Mouse (Mus musculus): ENCODE measurements at regions not wholly inside any gene's neighbourhood (a gene's known extent, or its start where the extent isn't known, plus 50 kb on each side); places are given as distances from the start of the nearest gene placed in this dataset.

DNA sequence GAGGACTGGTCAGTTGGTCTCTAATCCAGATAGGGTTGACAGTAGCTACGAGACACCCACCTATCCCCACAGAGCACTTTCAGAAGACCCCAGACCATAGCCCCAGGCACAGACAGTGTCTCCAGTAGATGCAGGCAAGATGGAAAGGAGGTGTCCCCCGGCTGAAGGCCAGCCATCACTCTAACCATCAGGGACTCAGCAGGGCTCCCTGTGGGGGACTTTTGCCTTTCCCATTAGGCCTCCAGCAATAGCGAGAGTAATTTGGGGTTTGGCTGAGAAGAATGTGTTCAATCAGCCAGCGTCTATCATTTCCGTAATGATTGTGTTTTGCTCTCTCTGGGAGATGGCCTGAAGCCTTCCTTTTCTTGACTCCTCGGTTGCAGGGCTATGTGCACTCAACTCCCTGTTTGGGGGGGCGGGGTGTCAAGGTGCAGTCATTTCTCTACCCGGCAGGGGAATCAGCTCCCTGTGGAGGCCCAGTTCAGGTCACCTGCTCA, 68.1 kb upstream of the Hpcal1 start:
- Histone ChIP-seq H3K9me3 (ENCODE audit: low read length) (no peaks in the 10 kb centered on the region), H3K27ac (no peak overlapping the region), H3K9ac (replicated peaks; ENCODE audit: low read length) (no peak overlapping the region), H3K36me3 (ENCODE audit: insufficient read depth, low read length) (no peaks in the 10 kb centered on the region), H3K27me3 (ENCODE audit: insufficient read depth, low read length) (no peaks in the 10 kb centered on the region), H3K4me3 (ENCODE audit: low read length) (no peak overlapping the region), H3K4me1 (ENCODE audit: insufficient read depth, low read length) (no peaks in the 10 kb centered on the region; the same call in 1 of the 2 replicates), H3K4me2 (ENCODE audit: low read depth, low read length) (no peak overlapping the region)
- DNase-seq (ENCODE audit: low spot score) (no peak), ATAC-seq (no peak)
- TF ChIP-seq CTCF (IDR thresholded peaks at IDR 0.05; ENCODE audit: low read depth): no peak
- 40% methylated on average over 8 of the region's 8 CpGs for WGBS

DNA sequence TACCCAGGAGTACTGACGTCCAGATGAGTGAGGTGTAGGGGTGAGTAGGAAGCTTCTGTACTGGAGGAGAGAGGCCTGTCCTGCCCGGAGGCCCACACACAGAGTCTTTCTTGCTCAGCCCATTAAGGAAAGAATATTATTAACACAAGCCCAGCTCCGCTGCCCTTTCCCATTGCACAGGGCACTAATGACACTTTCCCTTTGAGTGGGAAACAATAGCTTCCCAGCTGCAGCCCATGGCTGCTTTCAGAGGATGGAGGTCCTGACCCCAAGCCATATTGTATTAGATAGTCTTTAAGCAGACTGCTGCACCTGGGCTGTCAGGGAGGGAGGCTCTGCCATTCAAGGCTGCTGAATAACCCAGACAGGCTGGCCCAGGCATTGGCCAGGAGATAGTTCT, 64.6 kb upstream of the Hpcal1 start:
- DNase-seq (ENCODE audit: low spot score) (peak; percentile 4), ATAC-seq (no peak)
- H3K9ac ChIP-seq (replicated peaks; ENCODE audit: low read length): no peak overlapping the region
- no peak overlapping the region for H3K4me2 ChIP-seq (ENCODE audit: low read depth, low read length)
- H3K36me3 ChIP-seq (ENCODE audit: insufficient read depth, low read length): no peaks in the 10 kb centered on the region
- no peaks in the 10 kb centered on the region for H3K9me3 ChIP-seq (ENCODE audit: low read length)
- H3K27me3 ChIP-seq (ENCODE audit: insufficient read depth, low read length): no peaks in the 10 kb centered on the region
- no peak overlapping the region for H3K4me3 ChIP-seq (ENCODE audit: low read length)
- no peak overlapping the region for H3K27ac ChIP-seq
- TF ChIP-seq CTCF (IDR thresholded peaks at IDR 0.05; ENCODE audit: low read depth): no peak
- WGBS: 28% methylated on average over 3 of the region's 3 CpGs
- no peaks in the 10 kb centered on the region for H3K4me1 ChIP-seq (ENCODE audit: insufficient read depth, low read length)

DNA sequence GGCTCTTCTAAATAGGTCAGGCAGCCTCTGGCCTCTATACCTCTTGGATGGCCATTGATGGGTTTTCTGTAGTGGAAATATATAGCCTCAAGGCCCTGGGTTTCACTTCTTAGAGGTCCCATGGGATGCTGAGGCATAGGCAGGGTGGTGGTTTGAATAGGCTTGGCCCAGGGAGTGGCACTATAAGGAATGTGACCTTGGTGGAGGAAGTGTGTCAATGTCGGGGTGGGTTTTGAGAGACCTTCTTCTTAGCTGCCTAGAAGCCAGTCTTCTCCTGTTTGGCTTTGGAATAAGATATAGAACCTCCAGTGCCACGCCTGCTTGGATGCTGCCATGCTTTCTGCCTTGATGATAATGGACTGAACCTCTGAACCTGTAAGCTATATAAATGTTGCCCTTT, 59.5 kb upstream of the Hpcal1 start:
- H3K36me3 ChIP-seq (ENCODE audit: insufficient read depth, low read length): no peaks in the 10 kb centered on the region
- no peak overlapping the region for H3K4me2 ChIP-seq (ENCODE audit: low read depth, low read length)
- no peaks in the 10 kb centered on the region for H3K4me1 ChIP-seq (ENCODE audit: insufficient read depth, low read length)
- 93% methylated on average over 2 of the region's 2 CpGs for WGBS
- no peak for TF ChIP-seq CTCF (IDR thresholded peaks at IDR 0.05; ENCODE audit: low read depth)
- H3K4me3 ChIP-seq (ENCODE audit: low read length): no peak overlapping the region
- DNase-seq (ENCODE audit: low spot score) (no peak), ATAC-seq (no peak)
- no peak overlapping the region for H3K9ac ChIP-seq (replicated peaks; ENCODE audit: low read length)
- H3K9me3 ChIP-seq (ENCODE audit: low read length): 0 out of 2 replicates have a peak, but pooled peaks cover 3% of the 10 kb centered on the region
- H3K27ac ChIP-seq: no peak overlapping the region
- H3K27me3 ChIP-seq (ENCODE audit: insufficient read depth, low read length): no peaks in the 10 kb centered on the region

DNA sequence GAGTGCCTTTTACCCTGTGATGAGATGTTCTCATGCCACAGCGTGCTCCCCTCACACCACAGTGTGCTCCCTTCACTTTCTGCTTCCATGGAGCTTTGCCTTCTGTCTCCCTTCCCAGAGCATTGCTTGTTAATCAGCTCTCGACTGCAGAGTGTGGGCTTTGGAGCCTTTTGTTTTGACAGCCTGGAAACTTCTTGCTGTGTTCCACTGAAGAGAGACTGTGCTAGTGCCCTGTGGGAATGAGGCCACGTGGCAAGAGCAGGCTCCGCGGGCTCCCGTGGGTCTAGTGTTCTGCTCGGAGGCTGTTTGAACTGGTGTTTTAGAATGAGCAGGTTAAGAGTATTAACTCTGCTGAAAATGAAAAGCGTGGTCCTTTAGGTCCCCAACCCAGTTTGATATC, 54.5 kb upstream of the Hpcal1 start:
- no peak overlapping the region for H3K4me3 ChIP-seq (ENCODE audit: low read length)
- ATAC-seq: peak; percentile 60; the same call in 1 of the 2 replicates
- H3K9ac ChIP-seq (replicated peaks; ENCODE audit: low read length): no peak overlapping the region
- H3K4me1 ChIP-seq (ENCODE audit: insufficient read depth, low read length): no peaks in the 10 kb centered on the region
- H3K9me3 ChIP-seq (ENCODE audit: low read length): 0 out of 2 replicates have a peak, but pooled peaks cover 3% of the 10 kb centered on the region
- H3K4me2 ChIP-seq (ENCODE audit: low read depth, low read length): no peak overlapping the region
- H3K36me3 ChIP-seq (ENCODE audit: insufficient read depth, low read length): no peaks in the 10 kb centered on the region
- no peak overlapping the region for H3K27ac ChIP-seq
- H3K27me3 ChIP-seq (ENCODE audit: insufficient read depth, low read length): no peaks in the 10 kb centered on the region
- TF ChIP-seq CTCF (IDR thresholded peaks at IDR 0.05; ENCODE audit: low read depth): no peak
- 55% methylated on average over 8 of the region's 8 CpGs for WGBS
- DNase-seq (ENCODE audit: low spot score): peak; percentile 16

DNA sequence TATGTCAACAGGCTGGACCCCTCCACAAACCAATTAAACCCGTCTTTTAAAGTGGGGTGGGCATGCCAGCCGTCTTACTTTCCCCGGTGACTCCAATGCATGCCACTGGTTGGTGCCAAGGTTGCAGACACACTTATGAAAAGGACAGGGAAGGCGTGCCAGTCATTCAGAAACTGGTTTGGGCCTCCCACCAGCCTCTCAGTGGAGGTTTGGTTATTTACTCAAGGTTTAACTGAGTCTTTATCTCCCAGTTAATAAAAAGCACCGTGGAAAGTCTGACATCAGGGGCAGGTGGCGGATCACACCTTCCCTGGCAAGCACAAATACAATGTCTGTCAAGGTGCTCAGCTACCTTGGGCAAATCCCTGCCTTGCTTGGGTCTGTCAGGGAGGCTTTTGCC, 54.1 kb upstream of the Hpcal1 start:
- H3K4me3 ChIP-seq (ENCODE audit: low read length): no peak overlapping the region
- DNase-seq (ENCODE audit: low spot score) (no peak), ATAC-seq (no peak)
- no peaks in the 10 kb centered on the region for H3K36me3 ChIP-seq (ENCODE audit: insufficient read depth, low read length)
- 72% methylated on average over 6 of the region's 6 CpGs for WGBS
- no peak overlapping the region for H3K27ac ChIP-seq
- H3K4me2 ChIP-seq (ENCODE audit: low read depth, low read length): no peak overlapping the region
- H3K4me1 ChIP-seq (ENCODE audit: insufficient read depth, low read length): no peaks in the 10 kb centered on the region
- no peak for TF ChIP-seq CTCF (IDR thresholded peaks at IDR 0.05; ENCODE audit: low read depth)
- H3K27me3 ChIP-seq (ENCODE audit: insufficient read depth, low read length): no peaks in the 10 kb centered on the region
- H3K9me3 ChIP-seq (ENCODE audit: low read length): 0 out of 2 replicates have a peak, but pooled peaks cover 3% of the 10 kb centered on the region
- H3K9ac ChIP-seq (replicated peaks; ENCODE audit: low read length): no peak overlapping the region

All from hindbrain, postnatal 0 days (tissue).